23 mouse cellular contexts compared by ENCODE assay signal in the genomic region with DNA sequence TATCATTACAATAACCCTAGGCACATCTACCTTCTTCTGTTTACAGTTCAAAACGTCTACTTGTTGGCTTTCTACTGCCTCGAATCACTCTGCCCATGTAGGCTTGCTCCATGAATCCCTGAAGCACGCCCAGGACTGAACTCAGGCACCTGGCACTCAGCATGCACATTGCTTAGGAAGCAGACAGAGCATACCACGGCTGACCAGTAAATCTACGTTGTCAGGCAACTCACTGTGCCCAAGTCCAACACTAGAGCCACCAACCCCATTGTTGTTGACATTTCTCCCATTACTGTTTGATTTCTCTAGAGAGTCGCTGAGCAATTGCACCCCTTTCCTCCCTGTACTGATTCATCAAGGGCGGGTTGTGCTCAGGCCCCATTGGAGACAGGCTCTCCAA.
DNase-seq lines count a peak whose midpoint lies in the region; ATAC-seq lines count a peak whose summit lies in the region.
"Had no signal": no experiment of that assay in that cellular context is flagged by ENCODE, and none has a peak within 500 bp of the region (broad histone marks: within the 10 kb centered on the region; RNA-seq: fewer than 3 reads in every experiment).

No protein-coding gene starts in this region.

- peak; percentile 8 for DNase-seq in forebrain, embryonic 11.5 days (ENCODE audit: low spot score)
- no peak for DNase-seq in lung, postnatal 14 days
- no peak for DNase-seq in adrenal gland, adult 2 months
- DNase-seq: adrenal gland, postnatal 10 days; adrenal gland, postnatal 36 days; cerebellum, adult 18-20 months; cerebellum, adult 9-11 months; cerebellum, postnatal 25 days; gastrocnemius, adult 2 months; gastrocnemius, postnatal 14 days; heart, adult 18-20 months had no signal

- WGBS in forebrain, embryonic 11.5 days = 86% methylated on average over 7 of the region's 7 CpGs
- 91% methylated on average over 7 of the region's 7 CpGs for WGBS in forebrain, embryonic 13.5 days
- WGBS in lung, embryonic 16.5 days = 60% methylated on average over 7 of the region's 7 CpGs
- 65% methylated on average over 7 of the region's 7 CpGs for WGBS in stomach, embryonic 14.5 days

- ATAC-seq in forebrain, embryonic 11.5 days (replicated peaks; ENCODE audit: low FRiP score) = no peak
- ATAC-seq in forebrain, embryonic 13.5 days = no peak
- peak; percentile 44 for ATAC-seq in lung, embryonic 16.5 days (ENCODE audit: low read depth)
- ATAC-seq in stomach, embryonic 14.5 days (ENCODE audit: insufficient number of reproducible peaks, insufficient read depth, low FRiP score, low read depth) = peak; percentile 26; the same call in 1 of the 2 replicates
- ATAC-seq: activated CD4-positive, CD25-positive, alpha-beta regulatory T cell, adult 4 months; forebrain, embryonic 16.5 days; hindbrain, embryonic 16.5 days; intestine, embryonic 15.5 days had no signal

- no peak overlapping the region for H3K4me3 ChIP-seq in forebrain, embryonic 11.5 days (ENCODE audit: low read depth, low read length)
- H3K4me3 ChIP-seq in forebrain, embryonic 13.5 days = no peak overlapping the region
- H3K4me3 ChIP-seq in lung, embryonic 16.5 days (ENCODE audit: low read length) = no peak overlapping the region
- no peak overlapping the region for H3K4me3 ChIP-seq in stomach, embryonic 14.5 days (ENCODE audit: low read depth, low read length)
- H3K4me3 ChIP-seq: embryonic facial prominence, embryonic 12.5 days; embryonic facial prominence, embryonic 15.5 days; forebrain, embryonic 12.5 days; gastrocnemius, adult 2 months; hindbrain, embryonic 10.5 days; hindbrain, embryonic 13.5 days; intestine, embryonic 15.5 days had no signal

- H3K9me3 ChIP-seq in forebrain, embryonic 11.5 days (ENCODE audit: control insufficient read depth, low read length) = no peaks in the 10 kb centered on the region
- H3K9me3 ChIP-seq in forebrain, embryonic 13.5 days (replicated peaks) = no peaks in the 10 kb centered on the region
- no peaks in the 10 kb centered on the region for H3K9me3 ChIP-seq in lung, embryonic 16.5 days (ENCODE audit: control insufficient read depth, low read length)
- no peaks in the 10 kb centered on the region for H3K9me3 ChIP-seq in stomach, embryonic 14.5 days (ENCODE audit: control insufficient read depth, low read depth, low read length)
- H3K9me3 ChIP-seq: embryonic facial prominence, embryonic 12.5 days; embryonic facial prominence, embryonic 15.5 days; forebrain, embryonic 12.5 days; hindbrain, embryonic 10.5 days; hindbrain, embryonic 13.5 days; intestine, embryonic 15.5 days had no signal

- H3K4me2 ChIP-seq in forebrain, embryonic 11.5 days (ENCODE audit: low read depth, low read length, severe bottlenecking) = no peak overlapping the region
- no peak overlapping the region for H3K4me2 ChIP-seq in forebrain, embryonic 13.5 days
- H3K4me2 ChIP-seq in lung, embryonic 16.5 days (ENCODE audit: low read depth, low read length) = no peak overlapping the region
- H3K4me2 ChIP-seq in stomach, embryonic 14.5 days (replicated peaks; ENCODE audit: low read depth, low read length) = no peak overlapping the region
- H3K4me2 ChIP-seq: embryonic facial prominence, embryonic 12.5 days; embryonic facial prominence, embryonic 15.5 days; forebrain, embryonic 12.5 days; hindbrain, embryonic 13.5 days; intestine, embryonic 15.5 days had no signal

- H3K4me1 ChIP-seq in forebrain, embryonic 11.5 days (replicated peaks; ENCODE audit: control insufficient read depth, insufficient read depth, low read length) = no peaks in the 10 kb centered on the region
- H3K4me1 ChIP-seq in forebrain, embryonic 13.5 days = no peaks in the 10 kb centered on the region
- no peaks in the 10 kb centered on the region for H3K4me1 ChIP-seq in lung, embryonic 16.5 days (replicated peaks; ENCODE audit: control insufficient read depth, insufficient read depth, low read length)
- H3K4me1 ChIP-seq in stomach, embryonic 14.5 days (ENCODE audit: control insufficient read depth, insufficient read depth, low read length) = no peaks in the 10 kb centered on the region
- H3K4me1 ChIP-seq: intestine, embryonic 15.5 days had no signal

- H3K9ac ChIP-seq in forebrain, embryonic 11.5 days (ENCODE audit: low read length) = no peak overlapping the region
- H3K9ac ChIP-seq in forebrain, embryonic 13.5 days = no peak overlapping the region
- H3K9ac ChIP-seq in lung, embryonic 16.5 days (ENCODE audit: low read length) = no peak overlapping the region
- no peak overlapping the region for H3K9ac ChIP-seq in stomach, embryonic 14.5 days (replicated peaks; ENCODE audit: low read depth, low read length)
- H3K9ac ChIP-seq: embryonic facial prominence, embryonic 12.5 days; embryonic facial prominence, embryonic 15.5 days; forebrain, embryonic 12.5 days; hindbrain, embryonic 13.5 days; intestine, embryonic 15.5 days had no signal

- no peaks in the 10 kb centered on the region for H3K36me3 ChIP-seq in forebrain, embryonic 11.5 days (ENCODE audit: control insufficient read depth, insufficient read depth, low read length)
- H3K36me3 ChIP-seq in forebrain, embryonic 13.5 days (ENCODE audit: poor library complexity, severe bottlenecking) = no peaks in the 10 kb centered on the region
- no peaks in the 10 kb centered on the region for H3K36me3 ChIP-seq in lung, embryonic 16.5 days (ENCODE audit: control insufficient read depth, insufficient read depth, low read length)
- no peaks in the 10 kb centered on the region for H3K36me3 ChIP-seq in stomach, embryonic 14.5 days (ENCODE audit: control insufficient read depth, insufficient read depth, low read length)
- H3K36me3 ChIP-seq: embryonic facial prominence, embryonic 12.5 days; embryonic facial prominence, embryonic 15.5 days; forebrain, embryonic 12.5 days; hindbrain, embryonic 10.5 days; hindbrain, embryonic 13.5 days; intestine, embryonic 15.5 days had no signal

- no peaks in the 10 kb centered on the region for H3K27me3 ChIP-seq in forebrain, embryonic 11.5 days (ENCODE audit: control insufficient read depth, insufficient read depth, low read length)
- no peaks in the 10 kb centered on the region for H3K27me3 ChIP-seq in forebrain, embryonic 13.5 days
- H3K27me3 ChIP-seq in lung, embryonic 16.5 days (ENCODE audit: control insufficient read depth, insufficient read depth, low read depth, low read length) = no peaks in the 10 kb centered on the region
- H3K27me3 ChIP-seq in stomach, embryonic 14.5 days (ENCODE audit: control insufficient read depth, insufficient read depth, low read length) = no peaks in the 10 kb centered on the region
- H3K27me3 ChIP-seq: embryonic facial prominence, embryonic 12.5 days; embryonic facial prominence, embryonic 15.5 days; forebrain, embryonic 12.5 days; hindbrain, embryonic 13.5 days; intestine, embryonic 15.5 days had no signal

- no peak overlapping the region for H3K27ac ChIP-seq in forebrain, embryonic 11.5 days (ENCODE audit: low read depth, low read length)
- H3K27ac ChIP-seq in forebrain, embryonic 13.5 days = no peak overlapping the region
- H3K27ac ChIP-seq in lung, embryonic 16.5 days (ENCODE audit: low read length) = no peak overlapping the region
- H3K27ac ChIP-seq in stomach, embryonic 14.5 days (ENCODE audit: low read length) = no peak overlapping the region
- H3K27ac ChIP-seq: embryonic facial prominence, embryonic 12.5 days; embryonic facial prominence, embryonic 15.5 days; forebrain, embryonic 12.5 days; gastrocnemius, adult 2 months; hindbrain, embryonic 10.5 days; hindbrain, embryonic 13.5 days; intestine, embryonic 15.5 days had no signal

Comparison
In these comparisons a context has a peak if more than half of its experiments do, and no peak if none do; other contexts are left out.
1. ATAC-seq: peak in lung, embryonic 16.5 days (single experiment) and stomach, embryonic 14.5 days (single experiment); none in forebrain, embryonic 11.5 days (single experiment) and forebrain, embryonic 13.5 days (single experiment).